In genomic region chr2:163343671-163344070, GRCm38 (mm10) we compare ENCODE assay signal across 9 mouse cellular contexts. TPM values are rescaled to one million over a fixed set of nuclear protein-coding genes. Genes with fewer than 3 reads are reported as not detected.
DNase-seq lines count a peak whose midpoint lies in the region; ATAC-seq and TF ChIP-seq lines count a peak whose summit lies in the region.
"Had no signal": no experiment of that assay in that cellular context is flagged by ENCODE, and none has a peak within 500 bp of the region (broad histone marks: within the 10 kb centered on the region; RNA-seq: fewer than 3 reads in every experiment).

No protein-coding gene starts in this region.

- WGBS in liver, embryonic 14.5 days (ENCODE audit: insufficient replicate concordance): 64% methylated on average over 4 of the region's 4 CpGs

- H3K27ac ChIP-seq in layer of hippocampus, adult 2 months: no peak overlapping the region
- H3K27ac ChIP-seq in liver, embryonic 14.5 days: no peak overlapping the region
- H3K27ac ChIP-seq: lung, embryonic 15.5 days had no signal

- H3K36me3 ChIP-seq in liver, embryonic 14.5 days (replicated peaks; ENCODE audit: control insufficient read depth, insufficient read depth, low read depth): no peaks in the 10 kb centered on the region
- H3K36me3 ChIP-seq: lung, embryonic 15.5 days had no signal

- TF ChIP-seq EP300 in liver, embryonic 14.5 days (IDR thresholded peaks at IDR 0.05; ENCODE audit: low read depth): no peak

- no peak overlapping the region for H3K4me3 ChIP-seq in layer of hippocampus, adult 2 months
- no peak overlapping the region for H3K4me3 ChIP-seq in liver, embryonic 14.5 days (ENCODE audit: insufficient read depth in 1 of 2, low read depth in 2 of 2, low read length in 2 of 2)
- H3K4me3 ChIP-seq: lung, embryonic 15.5 days had no signal

- H3K9me3 ChIP-seq in liver, embryonic 14.5 days (ENCODE audit: control insufficient read depth, low read length): no peaks in the 10 kb centered on the region
- H3K9me3 ChIP-seq: lung, embryonic 15.5 days had no signal

- peak; percentile 31 for DNase-seq in adrenal gland, postnatal 14 days
- DNase-seq in adrenal gland, adult 8-10 months: no peak
- DNase-seq in layer of hippocampus, adult 2 months (ENCODE audit: low spot score in 2 of 2): no peak
- DNase-seq in layer of hippocampus, adult 9-10 months (ENCODE audit: low spot score): no peak
- DNase-seq in R1 (ENCODE audit: low read depth, low spot score): peak; percentile 74
- DNase-seq in liver, embryonic 14.5 days (ENCODE audit: low read depth in 3 of 3, low spot score in 3 of 3): no peak
- no peak for DNase-seq in Muller cell, postnatal 12 days (ENCODE audit: inconsistent ontology term)
- no peak for DNase-seq in heart, adult 9 months (ENCODE audit: low spot score in 2 of 2)

- no peak for ATAC-seq in liver, embryonic 14.5 days (ENCODE audit: insufficient read depth)

- H3K9ac ChIP-seq in liver, embryonic 14.5 days (replicated peaks): no peak overlapping the region
- H3K9ac ChIP-seq: lung, embryonic 15.5 days had no signal

- peaks cover 18% of the 10 kb centered on the region for H3K27me3 ChIP-seq in liver, embryonic 14.5 days (ENCODE audit: control insufficient read depth, insufficient read depth, low read length)

- no peaks in the 10 kb centered on the region for H3K4me1 ChIP-seq in liver, embryonic 14.5 days (replicated peaks; ENCODE audit: control insufficient read depth in 2 of 2, insufficient read depth in 2 of 2, low read length in 1 of 2)

- no peak overlapping the region for H3K4me2 ChIP-seq in liver, embryonic 14.5 days (ENCODE audit: low read depth)
- H3K4me2 ChIP-seq: lung, embryonic 15.5 days had no signal

- peak; percentile 73 for TF ChIP-seq CTCF in layer of hippocampus, adult 2 months (conservative IDR thresholded peaks at IDR 0.05)
- peak; percentile 73 for TF ChIP-seq CTCF in liver, embryonic 14.5 days (IDR thresholded peaks at IDR 0.05; ENCODE audit: low read depth)

RNA-seq across cellular contexts. Expression of gene Jph2, which starts 54.1 kb away (rescaled TPM):
- 4.3 and 4.5 TPM in 2 replicates for total RNA-seq in adrenal gland, postnatal 14 days (2021)
- 1 to 10 TPM; 3.7 to 7.1 (median 5.7) TPM for total RNA-seq in adrenal gland, adult 8-10 months (2022)
- total RNA-seq in layer of hippocampus, adult 2 months (2021): under 1 TPM; 0.41 to 0.54 TPM
- polyA plus RNA-seq in liver, embryonic 14.5 days (2012; rRNA removed): 0.07 and 0.10 TPM in 2 replicates
- polyA plus RNA-seq in liver, embryonic 14.5 days (2014; fragmentation: Nextera tagmentation; extraction: Ambion mirVana): 0.03 TPM in 1 of 2 replicates, not detected in the other

Comparison
In these comparisons a context has a peak if more than half of its experiments do, and no peak if none do; other contexts are left out.
1. DNase-seq: peak in adrenal gland, postnatal 14 days (single experiment) and R1 (single experiment); none in adrenal gland, adult 8-10 months (single experiment), layer of hippocampus, adult 2 months (0 of 2), layer of hippocampus, adult 9-10 months (single experiment), liver, embryonic 14.5 days (0 of 3), Muller cell, postnatal 12 days (single experiment) and heart, adult 9 months (0 of 2).